Mouse (Mus musculus): ENCODE results near the gene Kcnab1.

DNA sequence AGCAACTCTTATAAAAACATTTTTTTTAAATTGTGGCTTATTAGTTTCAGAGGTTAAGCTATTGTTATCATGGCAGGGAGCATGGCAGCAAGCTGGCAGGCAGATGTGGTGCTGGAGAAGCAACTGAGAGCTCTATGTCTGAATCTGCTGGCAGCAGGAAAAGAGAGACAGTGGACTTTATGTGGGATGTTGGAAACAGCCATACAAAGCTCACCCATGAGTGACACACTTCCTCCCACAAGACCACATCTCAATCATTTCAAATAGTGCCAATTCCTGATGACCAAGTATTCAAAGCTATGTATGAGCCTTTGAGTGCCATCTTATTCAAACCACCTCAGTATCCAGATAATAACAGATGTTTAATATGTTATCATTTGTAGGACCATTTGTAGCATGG, 298.7 kb downstream of the Kcnab1 start:
- no peak for TF ChIP-seq CTCF (conservative IDR thresholded peaks at IDR 0.05 in 1 of 2, IDR thresholded peaks at IDR 0.05 in 1 of 2; ENCODE audit: low read depth in 2 of 2, low read length in 2 of 2)
- no peak for TF ChIP-seq MAFK (IDR thresholded peaks at IDR 0.05; ENCODE audit: insufficient replicate concordance, low read length)
- TF ChIP-seq POLR2A (IDR thresholded peaks at IDR 0.05; ENCODE audit: low read depth, low read length): no peak
- no peak for TF ChIP-seq CHD1 (IDR thresholded peaks at IDR 0.05; ENCODE audit: low read depth, low read length)
- no peak for TF ChIP-seq MEF2A (IDR thresholded peaks at IDR 0.05; ENCODE audit: borderline replicate concordance, low read depth, low read length)
- TF ChIP-seq MYC (IDR thresholded peaks at IDR 0.05; ENCODE audit: low read depth, low read length): no peak
- no peak for TF ChIP-seq HCFC1 (IDR thresholded peaks at IDR 0.05; ENCODE audit: low read depth, low read length)
- no peak for TF ChIP-seq POLR2AphosphoS2 (IDR thresholded peaks at IDR 0.05; ENCODE audit: low read depth, low read length)
- no peak for TF ChIP-seq ETS1 (conservative IDR thresholded peaks at IDR 0.05; ENCODE audit: low read depth, low read length)
- TF ChIP-seq JUND (conservative IDR thresholded peaks at IDR 0.05; ENCODE audit: low read depth, low read length): no peak
- no peak for TF ChIP-seq MXI1 (IDR thresholded peaks at IDR 0.05; ENCODE audit: low read depth, low read length)
- no peak for TF ChIP-seq ZMIZ1 (IDR thresholded peaks at IDR 0.05; ENCODE audit: low read depth, low read length)
- no peak for TF ChIP-seq RAD21 (IDR thresholded peaks at IDR 0.05; ENCODE audit: low read depth, low read length)
- no peak for TF ChIP-seq CHD2 (IDR thresholded peaks at IDR 0.05; ENCODE audit: low read length)
